Mouse (Mus musculus) kidney, adult 2 months (tissue): ENCODE measurements at regions not wholly inside any gene's neighbourhood (a gene's known extent, or its start where the extent isn't known, plus 50 kb on each side); places are given as distances from the start of the nearest gene placed in this dataset.

ENCODE experiments used
- CTCF ChIP-seq: fragments of 200-500 bp; conservative IDR thresholded peaks from 2 replicates; pipeline ENCODE4 v1.5.1; 2011; ENCODE audit warnings: low read depth, mild to moderate bottlenecking, control low read depth, low read length, moderate library complexity, mixed read lengths; ENCODE audit not compliant: insufficient read depth, insufficient read length
- POLR2A ChIP-seq: fragments of 200-500 bp; IDR thresholded peaks from one replicate; pipeline ENCODE4 v1.6.1; 2011; ENCODE audit warnings: low read depth, low read length, control low read depth

- TF ChIP-seq CTCF = no peak
- TF ChIP-seq POLR2A = no peak
Measured at GRCm38 (mm10) chr12:77074602-77075001, 112.6 kb upstream of the Max start.
